Mouse (Mus musculus) 3134 (cell line): ENCODE measurements at regions not wholly inside any gene's neighbourhood (a gene's known extent, or its start where the extent isn't known, plus 50 kb on each side); places are given as distances from the start of the nearest gene placed in this dataset.

Source experiments
- DNase-seq: peaks from one replicate; pipeline ENCODE4 v3.0.0-alpha.2; 2011; ENCODE audit warnings: low spot score; ENCODE audit not compliant: insufficient read length; ENCODE audit errors: extremely low read depth

DNA sequence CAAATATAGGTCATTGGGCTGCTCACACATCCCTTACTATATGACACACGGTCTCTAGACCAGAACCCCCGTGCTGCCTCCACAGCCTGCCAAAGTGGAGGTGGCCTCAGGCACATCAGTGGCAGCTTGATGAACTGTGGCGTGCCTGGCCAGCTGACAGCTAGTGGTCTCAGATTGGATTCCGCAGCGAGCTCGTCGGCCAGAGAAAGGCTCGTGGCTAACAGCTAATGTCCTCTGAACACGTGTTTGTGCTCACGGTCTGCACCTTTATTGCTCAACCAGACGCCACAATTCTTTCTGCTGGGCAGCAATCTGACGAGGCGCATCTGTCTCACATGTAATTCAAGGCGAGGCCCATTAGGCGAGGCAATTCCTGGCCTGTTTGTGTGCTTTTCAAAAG lies 270.6 kb downstream of the Prex1 start:
- peak; percentile 51 for DNase-seq

DNA sequence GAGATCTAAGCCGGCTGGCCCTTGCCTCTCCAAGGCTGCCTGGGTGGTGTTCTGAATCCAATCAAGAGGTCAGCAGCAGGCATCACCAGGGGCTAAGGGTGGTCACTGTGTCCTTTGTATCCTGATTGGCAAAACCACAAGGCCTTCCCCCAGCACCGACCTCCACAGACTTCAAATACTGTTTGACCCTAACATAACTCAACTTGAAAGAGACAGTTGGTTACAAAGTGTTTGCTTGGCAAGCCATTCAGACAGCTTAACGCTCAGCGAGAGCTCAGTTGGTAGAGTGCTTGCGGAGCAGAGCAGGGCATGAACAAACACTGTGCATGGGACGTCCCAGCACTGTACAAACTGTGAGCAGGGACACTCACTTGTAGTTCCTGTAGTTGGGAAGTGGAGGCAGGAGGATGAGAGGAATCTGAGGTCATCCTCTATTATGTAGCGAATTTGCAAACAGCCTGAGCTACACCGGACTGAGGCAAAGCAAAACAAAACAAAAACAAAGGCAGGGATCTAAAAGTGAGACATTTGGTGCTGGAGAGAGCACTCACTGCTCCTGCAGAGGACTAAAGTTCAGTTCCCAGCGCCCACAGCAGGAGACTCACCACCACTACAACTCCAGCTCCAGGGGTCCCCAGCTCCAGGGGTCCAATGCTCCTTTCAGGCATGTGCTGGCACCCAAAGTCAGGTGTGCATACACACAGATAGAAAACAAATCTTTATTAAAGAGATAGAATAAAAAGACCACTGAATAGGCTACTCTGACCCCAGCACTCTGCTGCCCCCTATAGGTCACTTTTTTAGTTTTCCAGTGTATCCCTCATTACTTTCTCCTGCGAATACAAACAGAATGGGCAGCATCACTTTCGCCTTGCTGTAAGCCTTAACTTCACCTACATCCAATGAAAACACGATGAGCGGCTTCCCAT lies 273.5 kb downstream of the Prex1 start:
- no peak for DNase-seq

DNA sequence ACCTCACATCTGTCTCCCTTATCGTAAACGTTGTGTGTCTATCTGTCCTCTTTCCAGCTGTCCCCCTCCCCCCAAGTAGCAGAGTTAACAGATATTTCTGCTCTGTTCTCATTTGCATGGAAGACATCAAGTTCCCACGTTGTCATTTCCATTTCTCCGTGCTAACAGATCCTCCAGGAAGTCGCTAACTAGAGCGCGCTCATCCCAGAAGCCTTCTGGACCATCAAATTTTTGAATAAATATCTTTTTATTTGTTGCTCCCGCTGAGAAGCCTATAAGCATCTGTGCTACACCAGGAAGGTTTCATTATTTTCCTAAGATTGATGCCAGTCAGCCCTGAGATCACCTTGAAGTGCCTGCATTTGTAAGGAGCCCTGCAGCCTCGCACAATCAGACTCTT lies 275.4 kb downstream of the Prex1 start:
- no peak for DNase-seq

DNA sequence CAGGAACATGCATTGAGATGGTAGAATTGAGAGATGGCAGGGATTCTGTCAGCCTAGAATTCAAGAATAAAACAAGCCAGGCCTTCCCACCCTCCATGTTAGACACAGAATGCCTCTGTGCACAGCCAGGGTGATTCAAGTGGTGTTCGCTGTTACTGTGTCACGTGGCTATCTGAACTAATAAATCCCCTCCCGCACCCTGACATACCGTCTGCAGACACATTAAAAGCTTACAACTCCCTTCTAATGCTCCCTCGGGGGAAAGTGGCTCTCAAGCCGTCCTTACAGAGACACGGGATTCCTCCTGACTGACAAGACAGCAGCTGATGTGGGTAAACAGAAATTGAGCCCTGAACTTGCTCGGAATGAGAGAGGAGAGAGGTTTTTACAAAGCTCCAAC lies 279.1 kb downstream of the Prex1 start:
- no peak for DNase-seq

DNA sequence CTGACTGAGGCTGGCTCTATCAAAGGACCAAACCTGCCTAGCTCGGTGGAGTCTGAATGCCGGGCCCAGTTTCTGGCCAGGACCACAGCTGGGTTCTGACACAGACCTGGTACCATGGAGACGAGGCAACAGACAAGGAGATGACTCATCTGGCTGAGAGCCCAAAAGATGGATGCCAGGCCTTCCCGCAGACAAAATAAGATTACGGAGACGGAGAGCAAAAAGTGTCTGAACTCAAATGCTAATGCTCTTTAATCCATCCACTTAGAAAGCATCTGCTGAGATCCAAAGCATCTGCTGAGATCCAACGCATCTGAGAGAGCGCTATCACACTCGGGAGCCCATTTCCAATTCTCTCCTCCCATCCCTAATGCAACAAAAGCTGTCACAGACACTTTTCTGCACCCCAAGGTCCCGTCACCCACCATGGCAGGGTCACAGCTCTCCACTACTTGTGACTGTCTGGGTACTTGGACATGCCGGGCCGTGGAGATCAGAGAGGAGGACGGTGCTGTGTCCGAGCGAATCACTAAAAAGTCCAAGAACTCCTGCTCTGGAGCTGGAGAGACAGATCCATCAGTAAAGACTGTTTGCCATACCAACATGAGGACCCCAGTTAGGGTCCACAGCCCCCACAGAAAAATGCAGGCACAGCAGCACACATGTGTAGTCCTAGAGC lies 278.3 kb upstream of the Sulf2 start:
- peak; percentile 84 for DNase-seq

DNA sequence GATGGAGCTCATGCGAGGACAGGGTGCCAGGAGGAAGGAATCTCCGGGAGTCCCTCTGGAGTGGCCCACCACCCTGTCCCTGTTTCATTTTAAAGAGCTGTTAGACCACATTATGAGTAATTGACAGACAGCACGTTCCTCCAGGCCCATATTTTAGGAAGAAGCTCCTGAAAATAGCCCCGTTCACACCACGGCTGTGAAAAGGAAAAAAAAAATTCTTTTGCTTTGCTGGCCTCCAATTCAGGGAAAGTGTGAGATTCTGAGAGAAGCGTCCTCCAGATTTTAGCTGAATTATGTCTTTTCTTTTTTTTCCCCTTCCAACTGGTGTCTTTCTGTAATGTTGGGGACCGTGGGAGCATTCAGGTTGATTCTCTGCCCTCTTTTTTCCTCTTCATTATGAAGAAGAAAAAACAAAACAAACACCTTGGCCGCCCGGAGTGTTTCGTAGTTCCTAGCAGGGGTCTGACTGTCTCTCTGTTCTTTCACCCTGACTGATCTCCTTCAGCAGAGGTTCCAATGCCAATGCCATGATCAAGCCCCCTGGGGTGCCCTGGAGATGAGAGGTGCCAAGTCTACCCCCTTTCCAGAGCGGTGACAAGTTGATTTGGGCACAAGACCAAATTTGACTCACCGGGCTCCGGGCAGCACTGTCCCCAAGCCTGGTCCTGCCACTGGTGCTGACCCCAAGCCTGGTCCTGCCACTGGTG lies 277.6 kb upstream of the Sulf2 start:
- no peak for DNase-seq

DNA sequence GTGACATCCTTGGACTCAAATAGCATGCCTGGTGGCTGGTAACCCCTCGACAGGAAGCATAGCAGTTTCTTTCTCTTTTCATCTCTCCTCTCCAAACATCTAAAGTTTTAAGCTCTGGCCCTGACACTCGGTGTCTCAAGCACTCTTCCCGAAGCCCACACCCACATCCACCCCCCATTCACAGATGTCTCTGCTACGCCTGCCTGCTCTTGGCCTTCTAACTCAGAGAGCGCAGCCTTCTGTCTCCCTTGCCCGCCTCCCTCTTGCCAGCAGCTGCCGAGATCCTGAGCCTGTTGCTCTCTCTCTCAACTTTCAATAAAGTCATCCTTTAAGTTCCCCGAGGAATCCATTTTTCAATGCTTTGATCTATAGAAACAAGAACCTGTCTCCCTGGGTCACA lies 277.1 kb upstream of the Sulf2 start:
- no peak for DNase-seq

DNA sequence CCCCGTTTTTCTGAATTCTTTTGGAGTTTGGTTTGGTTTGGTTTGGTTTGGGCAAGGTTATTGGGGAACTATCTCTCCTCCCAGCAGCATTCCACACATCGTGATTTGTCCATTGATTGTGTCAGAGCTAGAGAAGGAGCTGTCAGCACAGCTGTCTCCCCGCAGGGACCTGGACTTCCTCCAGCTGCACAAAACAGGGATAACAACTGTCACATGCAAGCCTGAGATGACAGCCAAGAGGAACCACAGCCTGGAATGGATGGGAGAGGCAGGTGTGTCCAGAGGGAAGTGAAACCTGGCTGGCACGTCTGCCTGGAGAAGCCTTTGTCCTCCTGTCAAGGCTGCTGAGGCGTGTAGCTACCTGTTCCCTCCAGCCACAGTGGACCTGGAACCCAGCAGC lies 274.5 kb upstream of the Sulf2 start:
- peak; percentile 75 for DNase-seq

DNA sequence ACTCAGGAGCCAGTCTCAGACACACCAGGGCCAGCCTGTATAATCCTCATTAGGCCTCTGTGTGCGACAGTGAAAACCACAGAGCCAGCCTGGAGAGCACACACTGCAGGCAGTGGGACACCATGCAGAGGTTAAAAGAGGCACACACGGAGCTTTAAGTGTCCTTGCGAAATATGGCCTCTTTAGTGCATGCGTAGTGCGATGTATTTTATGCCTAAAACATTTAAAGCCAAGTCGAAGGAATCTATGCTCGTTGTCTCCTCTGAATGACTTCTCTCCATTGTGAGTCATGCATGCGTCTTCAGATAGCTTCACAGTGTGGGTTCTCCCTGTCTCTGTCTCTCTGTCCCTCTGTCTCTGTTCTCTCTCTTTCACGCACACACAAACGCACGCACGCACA lies 274.0 kb upstream of the Sulf2 start:
- no peak for DNase-seq

DNA sequence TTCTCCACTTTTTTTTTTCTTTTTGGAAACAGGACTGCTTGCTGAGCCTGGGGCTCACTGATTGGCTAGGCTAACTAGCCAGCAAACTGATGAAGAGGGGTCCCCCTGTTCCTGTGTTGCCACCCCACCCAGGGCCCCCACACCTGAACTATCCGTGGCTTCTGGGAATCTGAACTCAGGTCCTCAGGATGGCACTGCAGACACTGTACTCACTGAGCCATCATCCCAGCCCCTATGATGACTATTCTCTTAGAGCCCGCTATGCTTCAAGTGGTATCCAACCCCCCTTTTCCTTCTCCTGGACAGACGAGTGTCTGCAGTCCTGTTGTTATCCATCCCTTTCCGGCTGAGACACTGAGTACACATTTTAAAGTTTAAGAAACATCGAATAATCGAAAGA lies 271.9 kb upstream of the Sulf2 start:
- DNase-seq: no peak

DNA sequence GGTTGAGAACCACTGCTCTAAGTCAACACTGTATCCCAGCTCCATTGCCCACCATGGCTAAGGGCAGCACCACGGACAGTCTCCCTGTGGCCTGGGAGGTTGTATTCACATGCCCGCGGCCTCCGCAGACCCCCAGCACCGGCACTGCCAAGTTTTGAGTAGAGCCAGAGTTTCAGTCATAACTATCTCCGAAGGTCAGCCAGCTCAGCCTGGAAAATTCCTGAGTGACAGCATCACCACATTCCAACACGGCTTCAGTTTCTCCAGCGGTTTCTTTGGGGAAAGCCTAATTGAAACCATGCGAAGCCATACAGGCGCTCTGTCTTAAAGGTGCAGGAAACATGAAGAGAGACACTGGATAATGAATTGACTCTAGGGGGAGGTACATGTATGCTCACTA lies 271.5 kb upstream of the Sulf2 start:
- DNase-seq: peak; percentile 77

DNA sequence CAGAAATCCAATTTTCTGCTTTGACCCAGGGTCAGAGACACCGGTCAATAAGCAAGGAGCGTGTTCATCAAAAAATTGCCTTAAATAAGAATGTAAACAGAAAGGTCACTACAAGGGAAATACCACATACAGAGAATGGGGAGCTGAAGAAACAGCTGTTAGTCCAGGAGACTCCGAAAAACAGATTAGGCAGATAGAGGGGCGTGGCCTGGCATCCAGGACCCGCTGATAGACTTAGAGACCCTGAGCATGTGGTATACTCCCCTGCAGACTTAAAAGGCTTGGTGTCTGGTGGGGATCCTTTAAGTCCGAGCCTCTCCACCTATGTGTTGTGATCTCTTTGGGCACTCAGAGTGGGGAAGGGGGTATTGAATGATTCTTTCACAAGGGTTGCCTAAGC lies 271.0 kb upstream of the Sulf2 start:
- no peak for DNase-seq

DNA sequence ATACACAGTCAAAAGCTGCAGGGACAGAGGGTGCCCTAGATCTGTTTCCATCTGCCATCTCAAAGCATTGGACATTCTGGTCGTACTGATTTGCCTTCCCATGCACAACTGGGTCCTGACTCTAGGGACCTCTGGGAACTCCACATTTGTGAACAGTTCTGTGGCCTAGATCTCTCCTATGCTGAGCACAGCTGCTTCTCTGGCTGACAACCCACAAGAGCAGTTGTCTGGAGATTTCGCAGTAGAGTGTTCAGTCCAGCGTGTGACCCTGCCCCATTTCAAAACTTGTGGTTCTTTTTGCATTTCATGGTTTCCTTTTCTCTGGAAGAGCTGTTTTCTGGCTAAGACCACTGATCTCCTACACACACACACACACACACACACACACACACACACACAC lies 269.7 kb upstream of the Sulf2 start:
- DNase-seq: no peak

DNA sequence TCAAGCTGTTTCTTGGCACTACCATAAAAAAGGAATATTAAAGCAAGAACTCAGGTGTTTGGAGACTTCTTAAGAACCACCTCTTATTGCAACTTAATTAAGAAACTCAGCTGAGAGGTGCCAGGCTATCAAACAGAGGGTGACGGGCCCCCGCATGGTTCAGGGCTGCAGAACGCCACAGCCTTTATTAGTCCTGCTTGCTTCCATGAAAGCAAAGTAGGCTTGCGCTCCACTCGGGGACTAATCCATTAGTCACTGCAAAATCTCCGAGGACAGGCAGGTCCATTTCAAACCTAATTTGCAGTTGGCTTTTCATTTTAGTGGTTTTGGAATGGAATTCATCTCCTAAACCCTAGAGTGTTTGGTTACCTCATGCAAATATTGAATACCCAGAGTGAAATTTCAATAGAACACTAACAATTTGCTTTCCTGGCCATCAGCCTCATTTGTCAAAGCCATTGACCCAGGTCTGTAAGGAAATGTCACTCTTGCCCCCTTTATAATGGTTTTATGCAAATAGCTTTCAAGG lies 267.7 kb upstream of the Sulf2 start:
- DNase-seq: no peak

DNA sequence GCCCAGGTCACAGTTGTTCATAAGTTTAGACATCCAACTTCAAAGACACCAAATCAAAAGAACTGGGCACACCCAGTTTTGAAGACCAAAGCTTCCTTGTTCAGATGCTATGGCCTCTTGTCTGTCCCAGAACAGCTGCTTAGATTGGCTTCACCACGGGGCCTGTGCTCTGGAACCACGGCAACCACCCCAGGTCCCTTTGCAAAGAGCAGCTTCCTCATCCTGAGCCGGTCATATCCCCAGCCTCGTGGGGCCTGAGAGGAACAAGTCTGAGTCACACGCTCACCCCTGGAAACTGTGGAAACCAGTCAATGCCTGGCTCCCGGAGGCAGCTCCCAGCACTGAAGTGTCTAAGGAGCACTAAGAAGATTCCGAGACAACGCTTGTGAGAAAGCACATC lies 264.8 kb upstream of the Sulf2 start:
- peak; percentile 34 for DNase-seq

DNA sequence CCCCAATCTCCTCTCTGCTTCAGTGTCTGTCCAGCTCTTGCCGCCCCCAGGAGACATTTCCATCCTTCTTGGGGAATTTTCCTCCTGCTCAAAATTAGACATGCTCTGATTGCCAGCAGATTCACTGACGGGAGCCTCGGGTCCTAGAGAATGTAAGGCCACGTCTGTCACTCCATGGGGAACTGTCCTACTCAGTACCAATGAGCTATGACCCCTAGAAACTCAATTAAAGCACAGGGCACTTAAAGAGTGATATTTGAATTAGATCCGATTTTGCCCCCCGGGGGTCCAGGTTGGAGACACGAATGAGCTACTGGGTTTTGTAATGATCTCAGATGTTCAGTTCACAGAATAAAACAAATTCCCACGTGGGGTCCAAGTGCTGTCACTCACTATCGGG lies 263.8 kb upstream of the Sulf2 start:
- DNase-seq: no peak

DNA sequence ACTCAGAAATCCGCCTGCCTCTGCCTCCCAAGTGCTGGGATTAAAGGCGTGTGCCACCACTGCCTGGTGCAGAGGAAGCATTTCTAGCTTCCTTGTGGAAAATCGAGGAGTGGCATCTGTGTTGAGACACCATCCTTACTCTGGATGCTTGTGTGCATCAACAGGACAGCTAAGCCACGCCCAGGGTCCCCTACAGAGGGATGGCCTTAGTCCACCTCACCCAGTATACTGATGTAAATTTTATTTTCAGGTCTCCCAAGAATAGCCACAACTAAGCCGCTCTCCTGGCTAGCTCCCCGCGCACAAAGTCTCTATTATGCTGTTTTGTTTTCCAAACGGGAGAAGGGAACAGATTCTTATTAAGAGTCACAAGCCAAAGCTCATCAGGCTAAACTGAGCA lies 262.8 kb upstream of the Sulf2 start:
- no peak for DNase-seq

DNA sequence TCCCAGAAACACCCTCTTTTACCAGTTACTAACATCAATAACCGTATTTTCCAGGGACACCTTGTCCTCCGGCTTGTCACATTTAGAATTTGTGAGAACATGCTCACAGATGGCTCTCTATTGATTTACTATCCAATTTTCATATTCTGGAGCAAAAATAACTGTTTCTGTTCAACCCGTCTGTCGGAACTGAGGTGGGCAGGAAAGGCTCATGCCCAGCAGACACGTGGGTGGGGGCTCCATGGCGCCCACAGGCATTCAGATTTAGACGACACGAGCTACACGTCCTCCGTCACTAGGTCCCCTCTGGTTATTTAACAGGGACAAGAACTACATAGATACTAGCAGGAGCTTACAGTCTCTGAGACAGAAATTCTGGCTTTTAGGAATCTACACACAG lies 262.2 kb upstream of the Sulf2 start:
- no peak for DNase-seq

DNA sequence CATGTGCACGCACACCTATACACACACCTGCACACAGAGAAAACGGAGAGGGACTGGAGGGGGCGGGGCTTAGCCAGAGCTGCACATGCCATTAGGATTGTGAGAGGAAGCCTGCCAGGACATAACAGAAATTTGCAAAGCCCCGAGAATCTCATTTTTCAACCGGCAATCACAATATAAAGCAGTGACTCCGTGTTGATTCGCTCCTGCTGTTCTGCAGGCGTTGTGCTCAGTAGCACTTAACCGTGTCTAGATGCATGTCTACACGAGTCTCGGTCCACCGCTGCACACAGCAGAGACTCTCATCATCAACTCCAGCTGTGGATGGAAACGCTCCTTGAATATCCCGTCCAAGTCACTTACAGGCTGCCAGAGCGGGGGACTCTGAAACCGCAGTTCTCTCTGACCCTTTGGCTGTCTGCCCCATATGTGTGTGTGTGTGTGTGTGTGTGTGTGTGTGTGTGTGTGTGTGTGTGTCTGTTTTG lies 260.1 kb upstream of the Sulf2 start:
- no peak for DNase-seq

DNA sequence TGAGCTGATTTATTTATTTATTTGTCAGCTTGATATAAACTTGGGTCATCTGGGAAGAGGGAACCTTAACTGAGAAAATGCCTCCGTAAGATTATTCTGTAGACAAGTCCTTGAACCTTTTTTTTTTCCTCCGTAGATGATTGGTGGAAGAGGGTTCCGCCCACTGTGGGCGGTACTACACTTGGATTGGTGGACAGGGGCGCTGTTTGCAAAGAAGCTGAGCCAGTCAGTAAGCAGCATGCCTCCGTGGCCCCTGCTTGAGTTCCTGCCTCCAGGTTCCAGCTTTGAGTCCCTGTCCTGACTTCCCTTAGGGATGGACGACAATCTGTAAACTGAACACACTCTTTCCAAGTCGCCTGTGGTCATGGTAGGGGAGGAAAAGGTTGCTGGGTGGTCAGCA lies 259.4 kb upstream of the Sulf2 start:
- DNase-seq: no peak
